Mouse (Mus musculus): ENCODE measurements around the gene Cd2ap.

DNA sequence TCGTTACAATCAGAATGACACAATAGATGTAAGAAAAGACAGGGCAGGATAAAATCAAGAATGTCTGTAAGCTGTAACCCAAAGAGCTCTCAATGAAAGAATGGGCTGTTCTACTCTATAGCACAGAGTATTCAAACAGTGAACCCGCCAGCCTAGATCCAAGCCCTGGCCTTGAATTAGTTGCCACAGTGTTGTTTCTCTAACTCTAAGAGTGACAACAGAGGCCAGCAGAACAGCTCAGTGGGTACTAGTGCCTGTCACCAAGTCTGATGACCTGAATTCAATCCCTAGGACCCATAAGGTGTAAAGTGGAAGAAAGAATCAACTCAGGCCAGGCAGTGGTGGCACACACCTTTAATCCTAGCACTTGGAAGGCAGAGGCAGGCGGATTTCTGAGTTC is 13.3 kb downstream of the Cd2ap start:
- TF ChIP-seq CTCF (IDR thresholded peaks at IDR 0.05; ENCODE audit: low read depth, low read length) (no peak), EP300 (IDR thresholded peaks at IDR 0.05; ENCODE audit: insufficient read depth, low read depth, low read length) (no peak), POLR2A (IDR thresholded peaks at IDR 0.05; ENCODE audit: insufficient read depth, low read length) (no peak)

Measured in ES-Bruce4 (cell line).